Mouse (Mus musculus) hematopoietic stem cell, adult 5-6 weeks (primary cell): Measurements from ENCODE around the gene Psma3. TPM values are rescaled to one million over a fixed set of nuclear protein-coding genes. Genes with fewer than 3 reads are reported as not detected.
"Not testable (repeated sequence)": the region's sequence is repeated elsewhere in the genome, so short reads cannot be mapped to it uniquely, and the experiment has no call there.

Experiments
- ATAC-seq, 2 experiments: fragments of 125-278 bp in 1 of 2; replicated peaks in 1 of 2; 2 replicates each; pipeline ENCODE4 v1.8.0; 2016 to 2017; ENCODE audit warnings: inconsistent platforms in 2 of 2, mild to moderate bottlenecking in 2 of 2, moderate number of reproducible peaks in 2 of 2, low read depth in 1 of 2, moderate TSS enrichment in 1 of 2; ENCODE audit not compliant: low FRiP score in 2 of 2, poor library complexity in 2 of 2, severe bottlenecking in 2 of 2, insufficient read depth in 1 of 2, low TSS enrichment in 1 of 2
- total RNA-seq: library from RNA; stranded (forward); fragments of 172-1452, 232-1000 nt; gene quantifications from 2 replicates; pipeline ENCODE4 v1.2.3, GENCODE M21; 2017

The Psma3 gene
- total RNA-seq, 1 experiment from 2014 or later = 267 TPM

DNA sequence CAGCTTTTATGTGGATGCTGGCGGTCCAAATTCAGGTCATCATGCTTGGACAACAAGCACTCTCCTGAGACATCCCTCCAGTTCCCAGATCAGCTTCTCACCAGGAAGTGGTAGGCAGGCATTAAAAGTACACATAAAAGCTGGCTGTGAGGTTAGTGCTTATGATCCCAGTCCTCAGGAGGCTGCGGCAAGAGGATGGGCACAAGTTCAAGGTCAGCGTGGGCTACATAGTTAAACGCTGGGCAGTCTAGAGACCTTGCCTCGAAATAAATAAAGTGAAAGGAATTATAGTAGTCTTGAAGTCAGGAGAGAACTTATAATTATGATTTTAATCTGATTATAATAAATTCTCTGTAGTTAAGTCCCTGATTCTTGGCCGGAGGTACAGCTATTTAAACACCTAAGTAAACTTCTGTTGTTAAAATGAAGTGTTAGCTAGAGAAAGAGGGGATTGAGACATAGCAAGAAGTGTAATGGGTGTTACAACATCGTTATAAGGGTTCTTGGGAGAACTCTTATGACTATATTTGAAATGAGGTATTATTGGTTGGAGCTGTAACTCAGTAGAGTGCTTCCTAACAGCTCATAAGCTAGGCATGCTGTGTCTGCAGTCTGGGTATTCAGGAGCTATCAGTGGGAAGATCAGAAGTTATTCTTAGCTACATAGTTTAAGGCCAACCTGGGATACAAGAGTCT lies 10.6 kb downstream of the Psma3 start:
- no peak for ATAC-seq

DNA sequence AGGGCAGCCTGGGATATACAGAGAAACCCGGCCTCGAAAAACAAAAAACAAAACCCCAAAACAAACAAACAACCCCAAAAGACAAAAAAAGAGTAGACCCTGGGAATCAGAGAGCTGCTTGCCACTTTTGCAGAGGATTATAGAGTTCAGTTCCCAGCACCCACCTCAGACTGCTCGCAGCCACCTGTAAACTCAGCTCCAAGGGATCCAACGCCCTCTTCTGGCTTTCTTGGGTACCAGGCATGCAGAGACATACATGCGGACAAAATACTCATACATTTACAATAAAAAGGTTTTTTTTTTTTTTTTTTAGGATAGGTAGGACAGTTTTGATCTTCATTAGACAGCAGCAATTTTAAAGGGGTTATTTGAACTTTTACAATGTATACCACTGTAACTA lies 22.8 kb downstream of the Psma3 start:
- ATAC-seq = no peak

DNA sequence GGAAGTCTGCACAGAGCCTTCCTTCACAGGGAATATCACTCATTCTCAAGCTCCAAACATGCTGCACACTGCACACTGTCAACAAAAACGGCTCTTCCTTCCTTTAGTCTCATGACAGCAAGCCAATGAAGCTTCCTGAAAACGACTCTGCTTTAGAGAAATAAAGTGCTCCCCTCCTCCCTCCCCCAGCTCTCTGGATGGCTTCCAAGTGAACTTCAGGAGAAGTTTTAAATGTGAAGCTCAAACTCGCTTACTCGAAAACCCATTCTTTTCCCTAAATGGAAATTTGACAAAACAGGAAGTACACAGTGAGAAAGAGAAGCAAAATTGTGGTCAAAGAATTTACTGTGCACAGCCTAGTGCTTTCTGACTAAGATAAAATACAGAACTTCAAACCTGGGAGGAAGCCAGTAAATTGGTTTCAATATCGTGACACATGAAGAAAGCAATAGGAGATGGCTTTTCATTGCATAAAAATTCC lies 25.0 kb downstream of the Psma3 start:
- ATAC-seq = peak; percentile 71 to 83

DNA sequence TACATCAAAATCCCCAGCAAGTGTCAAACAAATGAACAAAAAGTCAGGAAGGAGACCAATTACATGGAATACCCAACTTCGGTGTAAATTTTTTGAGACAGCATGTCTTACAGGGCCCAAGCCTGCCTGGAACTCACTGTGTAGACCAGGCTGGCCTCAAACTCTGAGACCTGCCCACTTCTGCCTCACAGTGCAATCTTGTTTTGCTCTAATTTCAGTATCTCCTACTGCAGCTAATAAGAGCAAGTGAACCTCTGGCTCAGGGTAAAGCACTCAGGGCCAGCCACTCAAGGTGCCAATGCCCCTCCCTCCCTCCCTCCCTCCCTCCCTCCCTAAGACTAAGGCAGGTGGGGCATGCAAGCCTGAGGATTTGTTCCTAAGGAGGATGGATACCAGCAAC lies 25.9 kb downstream of the Psma3 start:
- no peak for ATAC-seq

DNA sequence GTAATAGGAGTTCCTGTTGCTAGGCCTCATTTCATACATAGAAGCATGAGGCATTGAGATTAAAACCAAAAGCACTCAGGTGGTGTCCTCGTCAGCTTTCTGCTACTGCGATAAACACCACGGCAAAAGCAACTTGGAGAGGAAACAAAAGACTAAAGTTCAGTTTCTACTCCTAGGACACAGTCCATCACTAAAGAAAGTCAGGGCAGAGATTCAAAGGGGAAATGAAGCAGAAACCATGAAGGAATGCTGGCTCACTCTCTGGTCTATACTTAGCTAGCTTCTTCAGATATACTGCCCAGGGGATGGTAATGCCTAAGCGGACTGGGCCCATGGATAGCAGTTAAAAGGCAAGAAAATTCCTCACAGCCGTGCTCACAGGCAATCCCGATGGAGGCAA lies 27.0 kb downstream of the Psma3 start:
- no peak for ATAC-seq

DNA sequence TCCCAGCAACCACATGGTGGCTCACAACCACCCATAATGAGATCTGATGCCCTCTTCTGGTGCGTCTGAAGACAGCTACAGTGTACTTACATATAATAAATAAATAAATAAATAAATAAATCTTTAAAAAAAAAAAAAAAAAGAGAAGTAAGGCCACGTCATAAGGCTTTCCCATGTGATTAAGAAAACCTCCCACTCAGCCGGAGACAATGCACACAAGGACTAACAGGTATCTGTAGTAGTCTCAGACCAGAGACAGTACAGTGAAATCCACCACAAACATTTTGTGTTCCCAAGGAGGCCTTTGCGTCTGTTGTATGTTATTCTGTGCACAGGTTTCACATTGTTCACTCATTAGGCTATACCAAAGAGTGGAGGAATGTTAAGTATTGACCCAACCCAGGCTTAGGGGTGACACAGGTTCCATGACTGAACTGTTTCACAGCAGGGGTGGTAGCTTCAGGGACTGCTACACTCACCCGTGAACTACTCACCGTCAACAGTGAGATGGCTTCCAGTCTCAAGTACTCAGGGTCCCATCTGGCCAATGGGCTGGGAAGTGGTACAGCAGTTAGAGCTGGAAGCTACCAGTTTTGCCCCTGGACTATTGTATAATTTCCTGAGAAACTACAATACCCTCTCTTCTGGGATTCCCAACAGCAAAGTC lies 29.5 kb downstream of the Psma3 start:
- no peak for ATAC-seq

DNA sequence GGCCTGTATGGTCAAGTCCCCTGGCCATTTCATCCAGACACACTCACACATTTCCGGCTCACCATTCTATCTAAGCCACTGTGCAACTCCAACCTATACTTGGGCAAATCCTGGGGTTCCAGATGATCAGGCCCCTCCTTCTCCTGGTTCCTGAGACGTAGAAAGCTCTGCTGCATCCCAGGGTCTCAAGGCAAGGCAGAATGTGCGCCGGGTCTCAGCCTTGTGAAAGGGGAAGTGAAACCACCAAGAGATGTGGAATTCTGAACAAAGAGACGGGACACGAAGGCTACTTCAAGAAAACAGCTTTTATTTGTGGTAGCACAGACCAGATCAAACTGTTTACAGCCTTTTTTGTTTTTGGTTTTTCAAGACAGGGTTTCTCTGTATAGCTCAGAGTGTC lies 31.7 kb downstream of the Psma3 start:
- no peak for ATAC-seq

DNA sequence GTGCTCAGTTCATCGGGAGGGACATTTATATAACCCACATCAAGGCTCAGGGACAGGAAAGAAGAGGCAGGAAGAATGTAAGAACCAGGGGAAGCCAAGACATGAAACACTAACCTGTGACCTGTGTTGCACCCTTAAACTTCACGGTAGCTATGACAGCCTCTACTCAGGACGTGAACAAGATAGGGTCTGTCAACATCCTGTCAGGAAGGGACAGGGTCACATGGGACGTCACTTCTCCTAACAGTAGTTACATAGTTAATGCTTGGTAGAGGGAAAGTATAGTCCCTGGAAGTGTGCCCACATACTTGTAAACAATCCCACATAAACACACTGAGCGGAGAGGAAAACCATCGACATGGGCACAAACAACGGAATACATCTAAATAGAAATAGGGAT lies 32.5 kb downstream of the Psma3 start:
- no peak for ATAC-seq

DNA sequence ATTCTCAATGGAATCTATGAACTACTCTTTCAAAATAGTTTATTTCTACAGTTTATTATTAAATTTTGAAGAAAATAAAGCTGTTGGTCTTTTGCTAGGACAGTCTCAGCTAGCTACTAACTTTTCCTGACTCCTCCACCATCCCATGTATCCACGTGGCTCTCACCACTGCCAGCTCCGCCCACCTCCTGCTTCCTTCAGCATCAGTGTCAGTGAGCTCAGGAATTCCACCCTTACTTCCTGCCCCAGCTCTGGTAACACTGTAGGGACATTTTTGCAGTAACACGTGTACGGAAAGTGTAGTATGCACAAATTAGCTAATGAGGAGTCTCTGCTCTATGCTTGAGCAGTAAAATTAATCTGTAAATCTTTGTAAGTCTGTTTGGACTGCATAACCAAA lies 35.3 kb downstream of the Psma3 start:
- ATAC-seq = no peak

DNA sequence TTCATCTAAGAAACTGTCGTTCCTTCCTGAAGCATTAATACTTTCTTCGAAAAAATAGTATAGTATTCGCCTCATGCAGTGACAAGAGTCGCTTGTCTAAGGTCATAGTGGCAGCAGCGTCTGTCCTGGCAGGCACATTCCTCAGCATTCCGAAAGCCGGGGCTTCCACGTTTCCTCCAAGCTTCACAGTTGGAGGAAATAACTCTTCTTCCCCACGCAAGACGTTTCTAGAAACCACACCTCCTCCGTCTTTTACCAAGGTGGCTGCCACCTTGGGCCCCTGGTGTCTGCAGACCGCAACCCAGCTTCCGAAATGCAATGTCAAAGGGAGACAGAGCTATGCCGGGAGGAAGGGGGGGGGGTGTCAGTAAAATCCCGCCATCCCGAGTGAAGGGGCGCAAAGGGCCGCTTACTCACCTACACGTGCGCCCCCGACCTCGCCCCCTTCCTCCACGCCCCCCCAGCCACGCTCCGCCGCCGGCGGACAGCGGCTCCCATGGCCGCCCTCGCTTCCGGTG lies 40.5 kb downstream of the Psma3 start:
- ATAC-seq = peak; percentile 12 to 41; a peak in 3 of 4 replicates

DNA sequence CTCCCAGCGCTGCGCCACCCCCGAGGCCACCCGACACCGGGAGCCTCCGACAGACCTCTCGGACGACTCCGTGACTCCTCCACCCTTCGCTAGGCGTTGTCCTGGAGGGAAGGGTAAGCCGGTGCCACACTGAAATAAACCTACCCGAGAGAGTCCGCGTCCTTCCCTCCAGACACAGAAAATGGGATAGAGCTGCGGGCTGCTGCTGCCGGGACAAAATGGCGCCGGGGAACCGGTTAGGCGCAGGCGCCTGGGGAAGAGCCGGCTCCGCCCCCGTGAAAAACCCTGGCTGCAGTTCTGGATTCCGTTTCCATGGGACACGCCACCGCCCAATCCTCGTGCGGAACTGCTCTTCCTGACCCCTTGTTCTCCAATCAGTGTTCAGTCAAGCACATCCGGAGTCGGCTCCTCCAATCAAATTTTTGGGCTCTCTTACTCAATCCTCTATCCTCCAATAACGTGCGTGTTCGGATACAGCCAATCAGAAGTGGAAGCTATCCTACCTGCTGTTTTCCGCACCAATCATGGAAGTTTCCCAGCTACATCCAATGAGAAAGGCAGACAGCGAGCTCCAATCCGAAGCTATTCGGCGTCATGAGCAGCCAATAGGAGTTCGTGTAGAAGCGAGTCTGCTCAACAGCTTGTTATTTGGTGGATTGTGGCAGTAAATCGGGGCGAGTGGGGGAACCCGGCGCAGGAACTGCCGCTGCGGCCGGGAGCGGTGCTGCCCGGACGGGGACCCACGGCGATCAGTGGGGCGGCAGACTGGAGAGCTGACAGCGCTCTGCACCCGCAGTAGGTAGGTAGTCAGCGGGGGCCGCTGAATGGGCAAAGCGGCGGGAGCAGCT lies 41.2 kb downstream of the Psma3 start, which contains the start of gene Arid4a:
Gene Arid4a, plus strand, starts transcription at position 628 of the 848 bp plus-strand sequence.
- ATAC-seq = peak; percentile 92 to 95

DNA sequence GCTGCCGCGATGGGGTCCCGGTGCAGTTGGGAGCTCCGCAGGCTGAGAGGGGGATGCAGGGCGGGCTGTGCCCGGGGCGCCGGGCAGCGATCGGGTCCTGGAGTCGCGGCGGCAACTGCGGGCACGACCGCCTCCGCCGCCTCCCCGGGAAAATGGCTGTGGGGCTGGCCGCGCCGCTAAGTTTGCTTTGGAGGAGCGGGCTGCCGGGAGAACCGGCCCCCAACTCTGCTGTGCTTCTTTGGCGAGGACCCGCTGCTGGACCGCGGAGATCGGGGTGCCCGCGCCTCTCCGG lies 41.7 kb downstream of the Psma3 start:
- no peak for ATAC-seq

DNA sequence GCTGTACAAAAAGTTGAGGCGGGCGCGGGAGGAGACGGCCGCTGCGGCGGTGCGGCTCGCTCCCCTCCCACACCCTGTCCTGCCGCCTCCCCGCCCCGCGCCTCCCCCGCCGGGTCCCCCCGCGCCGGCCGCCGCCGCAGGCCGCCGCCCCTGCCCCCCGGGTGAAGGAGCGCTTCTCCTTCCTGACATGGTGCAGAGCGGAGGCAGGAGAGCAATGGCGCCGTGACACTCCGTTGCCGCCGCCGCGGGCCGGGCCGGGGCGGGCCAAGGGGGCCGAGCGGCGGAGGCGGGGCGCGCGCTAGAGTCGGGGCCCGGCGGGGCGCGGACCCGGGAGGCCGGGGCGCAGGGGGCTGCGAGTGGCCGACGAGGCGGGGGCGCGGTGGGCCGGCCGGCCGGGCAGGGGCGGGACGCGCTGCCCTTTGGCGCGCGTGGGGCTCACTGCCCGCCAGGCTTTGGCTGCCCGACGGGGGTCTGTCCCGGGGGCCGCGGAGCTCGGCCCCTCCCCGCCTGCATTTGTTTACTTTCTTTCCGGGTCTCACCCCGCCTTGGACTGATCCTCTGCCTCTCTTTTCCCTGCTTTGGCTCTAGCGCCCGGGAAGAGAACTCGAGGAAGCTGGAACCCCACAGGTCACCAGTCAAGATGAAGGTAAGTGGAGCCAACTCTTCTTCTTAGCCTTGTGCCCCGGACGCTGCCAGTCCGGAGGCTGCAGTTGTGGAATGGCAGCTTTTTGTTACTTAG lies 42.3 kb downstream of the Psma3 start:
- ATAC-seq = no peak

DNA sequence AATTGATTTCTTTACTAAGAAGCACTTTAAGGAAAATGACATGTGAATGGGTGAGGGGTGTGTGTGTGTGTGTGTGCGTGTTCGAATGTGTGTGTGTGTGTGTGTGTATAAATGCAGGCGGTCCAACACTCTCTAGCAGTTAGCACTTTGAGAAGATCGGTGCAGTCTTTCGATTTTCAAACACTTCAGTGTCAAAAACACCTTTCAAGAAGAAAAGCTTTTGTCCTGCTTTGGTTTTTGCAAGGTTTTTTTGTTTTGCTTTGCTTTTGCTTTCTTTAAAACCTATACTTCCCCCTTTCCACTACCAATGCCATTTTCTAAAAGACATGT lies 42.8 kb downstream of the Psma3 start:
- no peak for ATAC-seq

DNA sequence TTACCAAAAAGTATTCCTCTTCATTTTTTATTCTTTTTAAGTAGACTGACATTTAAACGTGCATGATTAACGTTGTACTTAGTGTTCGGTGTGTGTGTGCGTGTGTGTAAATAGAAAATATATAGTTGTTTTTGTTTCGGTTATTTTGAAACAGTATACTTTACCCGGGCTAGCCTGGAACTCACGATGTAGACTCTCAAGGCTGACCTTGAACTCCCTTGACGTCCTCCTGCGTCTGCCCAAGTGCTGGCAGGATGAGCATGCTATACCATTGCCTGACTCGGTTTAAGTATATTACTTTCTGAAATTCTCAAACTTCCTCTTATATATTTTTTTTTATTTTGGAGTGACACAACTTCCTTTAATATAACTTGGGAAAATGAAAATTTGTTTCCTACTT lies 43.4 kb downstream of the Psma3 start:
- ATAC-seq = no peak

DNA sequence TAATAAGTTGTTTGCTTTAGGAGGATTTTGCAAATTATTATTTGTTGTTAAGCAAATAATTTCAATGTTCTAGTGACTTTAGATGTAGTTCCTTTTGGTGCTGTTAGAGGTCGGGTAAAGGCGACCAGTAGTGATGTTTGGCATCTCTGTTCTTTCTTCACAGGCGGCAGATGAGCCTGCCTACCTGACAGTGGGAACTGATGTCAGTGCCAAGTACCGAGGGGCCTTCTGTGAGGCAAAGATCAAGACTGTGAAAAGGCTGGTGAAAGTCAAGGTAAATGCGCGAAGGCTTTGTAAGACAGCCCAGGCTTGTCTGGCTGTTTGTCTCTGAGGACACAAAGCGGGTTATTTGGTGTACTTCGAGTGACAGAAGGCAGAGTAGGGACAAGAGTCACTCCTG lies 44.8 kb downstream of the Psma3 start:
- no peak for ATAC-seq

DNA sequence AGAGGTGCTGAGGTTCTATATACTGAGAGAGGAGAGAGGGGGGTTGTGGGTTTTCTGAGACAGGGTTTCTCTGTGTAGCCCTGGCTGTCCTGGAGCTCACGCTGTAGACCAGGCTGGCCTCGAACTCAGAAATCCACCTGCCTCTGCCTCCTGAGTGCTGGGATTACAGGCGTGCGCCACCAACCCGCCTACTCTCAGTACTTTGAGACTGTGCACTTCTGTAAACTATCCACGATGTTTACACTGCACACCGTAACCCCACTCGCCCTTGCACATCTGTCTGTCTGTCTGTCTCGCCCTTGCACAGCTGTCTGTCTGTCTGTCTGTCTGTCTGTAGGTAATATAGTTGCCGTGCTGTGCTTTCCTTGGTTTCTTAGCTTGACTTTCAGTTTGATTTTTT lies 50.0 kb downstream of the Psma3 start:
- no peak for ATAC-seq

DNA sequence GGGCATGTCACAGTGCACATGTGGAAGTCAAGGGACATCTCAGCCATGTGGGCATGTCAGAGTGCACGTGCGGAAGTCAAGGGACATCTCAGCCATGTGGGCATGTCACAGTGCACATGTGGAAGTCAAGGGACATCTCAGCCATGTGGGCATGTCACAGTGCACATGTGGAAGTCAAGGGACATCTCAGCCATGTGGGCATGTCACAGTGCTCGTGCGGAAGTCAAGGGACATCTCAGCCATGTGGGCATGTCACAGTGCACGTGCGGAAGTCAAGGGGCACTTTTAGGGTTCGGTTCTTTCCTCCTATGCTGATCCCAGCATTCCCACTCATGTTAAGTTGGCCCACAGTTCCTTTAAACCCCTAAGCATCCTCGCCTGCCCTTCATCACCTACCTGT lies 53.8 kb downstream of the Psma3 start:
- ATAC-seq = not testable (repeated sequence)
